Mouse (Mus musculus) embryo, embryonic 10 days (tissue): ENCODE measurements around the gene Gm4858.
"Not testable (repeated sequence)": the region's sequence is repeated elsewhere in the genome, so short reads cannot be mapped to it uniquely, and the experiment has no call there.

ENCODE experiments used
- DNase-seq: peaks from one replicate; pipeline ENCODE4 v3.0.0-alpha.2; 2015; ENCODE audit warnings: low spot score

Gm4858 gene

DNA sequence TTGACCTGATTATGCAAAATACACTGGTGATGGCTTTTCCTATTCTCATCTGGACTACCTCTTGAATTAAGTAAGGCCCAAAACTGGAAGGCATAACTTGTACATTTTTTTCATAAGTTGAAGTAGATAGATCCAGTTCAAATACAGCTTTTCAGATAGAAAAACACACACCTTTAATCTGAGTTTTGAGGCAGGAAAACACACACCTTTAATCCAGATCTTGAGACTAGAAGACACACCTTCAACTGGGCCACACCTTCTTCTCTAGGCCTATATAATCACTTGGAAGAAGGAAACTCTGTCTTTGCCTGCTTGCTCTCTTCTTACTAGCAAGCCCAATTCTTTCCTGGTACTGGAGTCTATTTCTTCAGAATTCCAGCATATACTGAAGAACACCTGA lies at the start of gene Gm4858:
Gene Gm4858 (plus strand): TSS at position 301 of the 400 bp plus-strand sequence.
- DNase-seq, result not testable (repeated sequence)

DNA sequence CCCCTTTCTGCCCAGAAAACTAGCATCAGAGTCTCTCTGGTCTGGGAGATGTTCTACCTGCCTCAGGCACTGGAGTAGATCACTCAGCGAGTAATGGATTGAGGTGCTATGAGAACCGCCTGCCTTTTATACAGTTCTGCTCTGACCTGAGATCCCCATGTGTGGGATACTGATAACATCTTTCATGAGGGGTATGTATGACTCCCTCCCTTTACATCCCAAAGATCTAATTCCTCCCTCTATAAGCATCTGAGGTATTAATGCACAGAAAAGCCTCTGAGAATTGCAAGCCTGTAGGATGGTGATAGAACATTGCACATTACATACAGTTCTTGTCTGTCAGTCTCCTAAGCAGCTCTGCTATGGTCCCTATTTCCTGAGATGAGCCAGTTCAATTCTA lies 49.7 kb upstream of the Gm4858 start, which contains the start of gene Lce1m:
Gene Lce1m (minus strand): TSS at position 101 of the 400 bp plus-strand sequence.
- no peak for DNase-seq

DNA sequence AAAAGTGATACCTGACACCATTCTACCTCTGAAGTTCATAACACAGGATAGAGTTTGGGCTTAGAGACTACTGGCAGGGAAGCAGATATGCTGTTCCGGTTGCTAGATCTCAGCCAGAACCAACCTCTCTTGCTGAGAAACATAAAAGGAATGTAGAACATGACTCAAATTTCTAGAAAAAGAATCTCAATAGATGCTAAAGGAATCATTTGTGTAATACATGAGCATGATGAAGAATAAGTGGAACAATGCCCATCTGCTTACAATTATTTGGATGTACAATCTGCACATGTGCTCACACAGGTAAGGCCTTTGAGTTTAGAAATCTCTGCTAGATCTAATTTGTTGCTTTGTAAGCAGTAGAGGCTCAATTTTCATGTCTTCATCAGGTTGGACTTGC lies 47.5 kb upstream of the Gm4858 start:
- DNase-seq, result no peak

DNA sequence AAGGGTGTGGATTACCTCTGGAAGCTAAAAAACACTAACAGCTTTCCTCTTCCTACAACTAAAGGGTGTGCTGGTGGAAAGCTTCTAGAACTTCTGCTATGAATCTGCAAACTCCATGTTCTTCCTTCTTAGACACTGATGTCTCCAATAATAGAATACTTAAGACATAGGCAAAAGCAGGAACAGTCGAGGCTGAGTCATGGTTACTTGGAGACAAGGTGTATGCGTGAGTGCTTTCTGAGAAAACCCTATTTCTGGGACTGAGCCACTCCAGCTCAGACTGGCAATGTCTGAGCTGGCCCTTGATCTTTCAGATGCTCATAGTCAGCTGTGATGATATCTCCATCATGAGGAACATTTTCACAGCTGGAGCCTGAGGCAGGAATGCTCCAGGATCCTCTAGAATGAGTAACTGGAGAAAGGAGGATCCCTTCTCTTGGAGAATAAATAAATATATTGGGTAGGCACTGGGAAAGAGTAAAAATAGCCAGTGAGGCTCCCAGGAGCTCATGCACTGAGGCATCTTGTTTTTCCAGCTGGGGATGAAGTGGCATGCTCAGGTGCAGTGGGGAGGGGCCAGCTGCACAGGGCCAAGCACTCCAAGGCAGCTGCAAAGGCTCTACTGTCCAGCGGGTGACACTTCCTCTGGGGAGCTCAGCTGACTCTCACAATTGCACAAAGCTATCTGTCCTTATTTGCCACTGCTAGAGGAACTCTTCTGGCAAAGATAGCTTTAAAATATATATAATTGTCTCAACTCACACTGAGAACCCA lies 45.0 kb upstream of the Gm4858 start:
- no peak for DNase-seq

DNA sequence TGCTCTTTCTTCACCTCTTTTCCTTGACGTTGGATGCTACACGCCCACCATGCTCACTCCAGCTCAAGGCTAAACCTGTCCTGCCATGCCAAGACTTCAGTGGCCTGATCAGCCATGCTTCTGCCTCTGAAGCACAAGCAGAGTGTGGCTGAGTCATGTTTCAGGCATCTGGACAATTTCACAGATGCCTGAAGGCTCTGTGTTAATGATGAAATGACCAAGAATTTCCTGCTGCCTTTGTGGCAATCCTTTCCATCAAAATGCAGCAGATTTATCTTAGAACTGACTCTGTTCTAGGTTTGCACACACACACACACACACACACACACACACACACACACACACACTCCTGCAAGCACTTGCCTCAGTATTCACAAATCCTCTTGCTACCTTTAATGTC lies 43.1 kb upstream of the Gm4858 start:
- peak; percentile 4 for DNase-seq

DNA sequence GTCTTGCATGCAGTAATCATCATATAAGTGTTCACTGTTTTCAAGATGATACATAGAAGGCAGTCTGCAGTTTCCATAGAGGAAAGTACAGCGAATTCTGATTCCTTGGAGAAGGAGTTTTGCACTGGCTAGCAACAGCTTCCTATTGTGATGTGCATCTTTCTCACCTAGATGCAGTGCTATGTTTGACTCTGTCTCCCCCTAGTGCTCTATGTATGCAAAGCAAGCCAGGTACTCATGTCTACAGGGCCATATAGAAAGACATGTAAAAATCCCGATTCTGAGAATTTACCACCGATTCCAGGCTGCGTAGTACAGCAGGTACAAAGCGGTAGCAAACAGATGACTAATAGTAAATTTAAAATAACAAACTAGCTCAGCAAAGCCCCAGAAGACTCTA lies 37.2 kb upstream of the Gm4858 start:
- DNase-seq, result peak; percentile 87

DNA sequence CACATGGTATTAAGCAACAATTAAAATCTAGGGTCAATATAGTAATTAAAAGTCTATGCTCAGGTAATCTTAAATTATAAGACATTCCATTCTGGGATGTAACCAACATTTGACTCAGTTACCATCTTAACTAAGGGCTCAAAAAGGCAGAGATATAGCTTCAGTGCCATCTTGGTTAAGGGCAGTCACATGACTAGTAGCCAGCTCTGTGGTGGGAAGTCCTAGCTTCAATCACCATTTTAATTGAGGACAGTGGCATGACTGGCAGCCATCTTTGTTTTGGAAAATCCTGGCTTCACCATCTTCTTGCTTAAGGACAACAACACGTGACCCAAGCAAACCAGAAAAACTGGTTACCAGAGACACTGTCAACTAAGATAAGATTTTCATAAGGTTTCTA lies 18.4 kb upstream of the Gm4858 start:
- DNase-seq, result no peak

DNA sequence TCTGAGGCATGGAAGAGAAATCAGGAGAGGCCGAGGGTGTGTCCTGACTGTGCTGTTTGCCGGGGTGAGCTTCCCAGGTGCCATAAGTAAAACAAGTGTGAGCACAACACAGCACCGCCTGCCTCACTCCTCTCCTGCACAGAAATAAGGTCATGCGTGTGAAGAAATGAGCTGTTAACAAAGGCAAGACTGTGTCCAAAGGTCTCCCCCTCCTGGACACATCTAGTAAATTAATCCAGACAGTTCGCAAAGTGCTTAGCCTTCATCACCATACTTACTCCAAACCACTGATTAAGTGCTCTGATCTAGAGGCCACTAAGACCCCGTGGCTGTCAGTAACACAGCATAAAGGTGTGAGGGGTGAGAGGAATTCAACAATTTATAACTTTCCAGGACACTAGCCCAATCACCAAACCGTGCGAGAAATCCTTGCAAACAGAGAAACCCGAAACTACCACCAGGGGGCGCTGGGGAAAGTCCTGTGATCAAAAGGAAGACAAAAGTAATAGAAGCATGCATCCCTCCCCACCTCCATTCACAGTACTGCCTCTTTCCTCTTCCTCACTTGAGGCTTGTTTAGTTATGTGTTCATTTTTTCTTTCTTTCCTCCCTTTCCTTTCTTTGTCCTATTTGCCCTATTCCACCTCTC lies 15.7 kb upstream of the Gm4858 start:
- DNase-seq, result peak; percentile 12

DNA sequence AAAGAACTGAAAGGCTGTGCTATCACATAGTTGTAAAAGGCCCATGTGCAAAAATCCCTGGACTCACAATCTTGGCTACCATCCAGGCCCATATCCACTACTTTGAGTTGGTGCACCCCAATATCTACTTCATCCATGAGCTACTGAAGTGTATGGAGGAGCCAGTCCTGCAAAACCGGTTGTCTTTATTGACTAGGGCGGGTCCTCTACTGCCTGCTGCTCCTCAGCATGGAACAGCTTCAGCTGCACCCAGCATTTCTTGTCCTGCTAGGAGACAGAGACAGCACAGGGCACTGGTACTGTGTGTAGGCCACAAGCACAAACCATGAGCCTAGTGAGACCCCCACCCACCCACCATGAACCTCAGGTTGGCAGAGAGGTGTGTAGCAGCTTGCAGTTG lies 18.0 kb downstream of the Gm4858 start:
- no peak for DNase-seq

DNA sequence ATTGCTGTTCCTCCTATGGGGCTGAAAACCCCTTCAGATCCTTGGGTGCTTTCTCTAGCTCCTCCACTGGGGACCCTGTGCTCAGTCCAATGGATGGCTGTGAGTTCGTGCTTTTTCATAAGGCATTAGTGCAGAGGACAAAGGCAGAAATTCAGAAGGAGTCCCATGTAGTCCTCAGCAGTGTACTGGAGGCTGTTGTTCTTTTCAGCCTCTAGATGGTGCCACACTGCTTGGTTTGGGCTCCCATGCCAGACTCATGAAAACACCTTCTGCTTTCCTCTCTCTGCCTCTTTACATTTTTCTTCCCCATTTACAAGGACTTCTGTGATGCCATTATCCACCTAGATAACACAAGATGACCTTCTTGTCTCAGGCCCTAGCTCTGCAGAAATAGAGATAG lies 25.0 kb downstream of the Gm4858 start:
- peak; percentile 14 for DNase-seq

DNA sequence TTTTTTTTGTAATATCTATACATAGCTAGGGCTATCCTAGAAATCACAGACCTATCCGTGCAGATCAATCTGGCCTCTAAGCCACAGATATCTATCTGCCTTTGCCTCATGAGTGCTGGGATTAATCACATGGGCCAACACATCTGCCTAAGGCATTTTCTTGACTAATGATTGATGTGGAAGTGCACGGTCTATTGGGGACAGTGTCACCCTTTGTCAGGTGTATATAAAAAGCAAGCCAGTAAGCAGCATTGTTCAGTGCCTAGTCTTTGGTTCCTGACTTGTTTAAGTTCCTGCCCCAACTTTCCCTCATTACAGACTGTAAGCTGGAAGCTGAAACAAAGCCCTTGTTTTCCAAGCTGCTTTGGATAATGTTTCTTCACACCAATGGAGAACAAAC lies 27.8 kb downstream of the Gm4858 start:
- no peak for DNase-seq

DNA sequence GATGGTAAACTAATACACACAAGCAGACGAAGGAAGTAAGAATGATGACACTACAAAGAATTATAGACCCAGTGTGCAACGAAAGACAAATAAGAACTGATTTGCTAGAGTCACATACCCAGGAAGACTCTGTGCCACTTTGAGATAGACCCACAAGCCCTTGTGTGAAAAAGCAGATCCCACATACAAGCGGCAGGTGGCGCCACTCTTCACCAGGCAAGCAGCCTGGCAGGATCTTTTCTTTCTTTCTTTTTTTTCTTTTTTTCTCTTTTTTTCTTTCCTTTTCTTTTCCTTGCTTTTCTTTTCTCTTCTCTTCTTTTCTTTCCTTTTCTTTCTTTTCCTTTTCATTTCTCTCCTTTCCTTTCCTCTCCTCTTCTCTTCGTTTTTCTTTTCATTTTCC lies 43.0 kb downstream of the Gm4858 start:
- DNase-seq, result peak; percentile 9

DNA sequence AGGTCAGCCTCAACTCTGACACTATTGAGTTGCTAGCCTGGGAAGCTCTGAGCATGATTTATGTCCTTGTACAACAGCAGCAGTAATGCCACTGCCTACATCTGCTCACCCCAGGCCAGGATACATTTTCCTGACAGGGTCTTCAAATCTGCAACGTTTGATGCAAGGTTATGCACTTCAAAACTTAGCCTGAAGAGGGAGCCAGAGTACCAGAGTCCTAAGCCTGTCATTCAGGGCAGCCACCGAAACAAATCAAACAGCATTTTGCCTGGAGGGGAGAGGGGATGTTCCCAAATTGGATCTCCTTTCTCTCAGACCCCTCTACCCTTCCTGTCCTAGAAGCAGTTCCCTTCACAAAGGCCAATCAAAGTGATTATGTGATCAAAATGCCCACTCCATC lies 45.9 kb downstream of the Gm4858 start:
- peak; percentile 73 for DNase-seq

DNA sequence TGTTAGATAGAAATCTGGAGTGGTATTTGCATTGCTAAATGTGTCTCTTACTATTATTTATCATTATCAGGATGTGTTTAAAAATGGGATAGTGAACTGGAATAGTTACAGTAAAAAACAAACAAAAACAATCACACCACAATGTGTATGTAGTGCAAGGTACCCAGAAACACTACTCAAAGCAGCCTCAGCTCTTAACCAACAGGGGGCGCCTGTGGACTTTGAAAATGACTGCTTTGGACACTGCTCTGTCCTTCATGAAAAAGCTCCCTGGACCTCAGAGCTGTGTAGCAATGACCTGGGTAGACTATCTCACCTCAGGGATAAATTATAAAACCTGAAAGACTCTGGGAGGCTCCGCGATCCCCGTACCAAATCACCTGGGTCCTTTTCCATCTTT lies 50.5 kb downstream of the Gm4858 start:
- DNase-seq, result no peak
